Mouse (Mus musculus): ENCODE data around the gene Inpp4a.

- TF ChIP-seq POLR2A (IDR thresholded peaks at IDR 0.05; ENCODE audit: borderline replicate concordance, extremely low read depth, low read depth, low read length) (no peak), CTCF (IDR thresholded peaks at IDR 0.05; ENCODE audit: insufficient read depth, low read length) (no peak)
These were observed 23.5 kb downstream of the Inpp4a start for GRCm38 (mm10) chr1:37323208-37323607.

Measured in lung, adult 2 months (tissue).